Mouse (Mus musculus) layer of hippocampus, adult 9-10 months (tissue): Measurements from ENCODE around the gene Ggta1.

Experiments used
- DNase-seq: peaks from one replicate; pipeline ENCODE4 v3.0.0; 2022; ENCODE audit warnings: low spot score

The Ggta1 gene

DNA sequence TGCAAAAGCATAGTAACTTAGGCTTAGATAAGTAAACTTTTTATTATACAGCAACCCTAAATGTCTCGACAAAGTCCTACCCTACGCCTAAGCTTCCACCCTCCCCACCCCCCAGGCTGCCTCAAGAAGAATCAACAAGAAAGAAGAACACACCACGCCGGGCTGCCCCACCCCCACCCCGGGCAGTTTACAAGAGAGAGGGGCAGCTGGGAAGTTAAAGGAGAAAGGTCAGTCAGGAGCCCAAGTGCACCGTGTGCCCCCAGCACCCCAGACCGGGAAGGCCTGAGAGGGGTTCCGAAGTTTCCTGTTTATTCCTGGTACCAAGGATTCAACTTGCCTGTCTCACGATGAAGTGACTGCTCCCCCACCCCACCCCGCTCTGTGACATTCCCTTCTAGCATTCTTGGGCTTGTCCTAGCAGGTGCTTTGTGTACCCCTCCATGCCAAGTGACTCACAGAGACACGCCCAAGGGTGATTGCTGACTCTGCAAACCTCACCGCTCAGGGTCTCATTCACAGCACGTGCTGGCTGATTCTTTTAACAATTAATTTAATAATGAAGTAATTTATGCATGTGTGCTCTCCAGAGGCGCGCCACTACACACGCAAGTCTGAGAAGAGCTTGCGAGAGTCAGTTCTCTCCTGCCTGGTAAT is 27.6 kb upstream of the Ggta1 start:
- DNase-seq = no peak

DNA sequence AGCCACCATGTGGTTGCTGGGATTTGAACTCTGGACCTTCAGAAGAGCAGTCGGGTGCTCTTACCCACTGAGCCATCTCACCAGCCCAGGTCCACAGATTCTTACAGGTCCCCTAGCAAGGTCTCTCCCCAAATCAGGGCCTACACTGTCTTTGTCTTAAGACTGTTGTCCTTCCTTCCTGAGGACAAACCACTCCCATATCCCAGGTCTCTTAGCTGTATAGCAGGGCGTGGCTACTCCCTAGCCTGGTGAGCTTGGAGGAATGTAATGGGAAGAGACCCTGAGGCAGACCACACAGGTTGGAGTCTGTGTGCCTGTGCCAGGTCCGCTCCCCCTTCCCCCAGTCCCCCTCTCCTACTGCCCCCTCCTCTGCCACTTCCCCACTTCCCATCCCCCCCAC is 24.7 kb upstream of the Ggta1 start:
- DNase-seq = no peak

DNA sequence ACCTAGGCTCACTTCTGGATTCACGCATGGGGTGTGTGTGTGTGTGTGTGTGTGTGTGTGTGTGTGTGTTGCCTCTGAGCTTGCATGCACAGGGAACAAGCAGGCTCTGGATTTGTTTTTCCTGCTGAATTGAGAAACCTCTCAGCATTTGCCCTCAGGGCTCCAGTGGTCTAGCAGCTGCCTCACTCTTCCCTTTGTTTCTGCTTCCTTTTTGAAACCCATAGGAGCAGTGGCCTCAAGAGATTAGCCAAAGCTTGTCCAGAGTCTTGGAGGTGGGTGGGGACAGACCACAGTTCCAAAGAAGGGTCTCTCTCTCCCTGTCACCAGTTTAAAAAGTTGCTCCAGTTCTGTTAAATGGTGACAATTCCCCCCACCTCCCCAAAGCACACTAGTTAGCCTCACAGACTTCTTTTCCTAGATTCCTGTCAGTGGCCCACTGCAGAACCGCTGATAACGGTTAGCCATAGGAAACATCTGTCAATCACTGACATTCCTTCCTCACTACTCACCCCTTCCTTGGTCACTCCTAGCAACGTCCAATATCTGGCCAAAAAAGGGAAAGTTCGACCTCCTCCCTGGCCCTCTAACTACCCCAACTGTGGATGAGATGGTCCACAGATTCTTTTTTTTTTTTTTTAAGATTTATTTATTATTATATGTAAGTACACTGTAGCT is 24.1 kb upstream of the Ggta1 start:
- no peak for DNase-seq

DNA sequence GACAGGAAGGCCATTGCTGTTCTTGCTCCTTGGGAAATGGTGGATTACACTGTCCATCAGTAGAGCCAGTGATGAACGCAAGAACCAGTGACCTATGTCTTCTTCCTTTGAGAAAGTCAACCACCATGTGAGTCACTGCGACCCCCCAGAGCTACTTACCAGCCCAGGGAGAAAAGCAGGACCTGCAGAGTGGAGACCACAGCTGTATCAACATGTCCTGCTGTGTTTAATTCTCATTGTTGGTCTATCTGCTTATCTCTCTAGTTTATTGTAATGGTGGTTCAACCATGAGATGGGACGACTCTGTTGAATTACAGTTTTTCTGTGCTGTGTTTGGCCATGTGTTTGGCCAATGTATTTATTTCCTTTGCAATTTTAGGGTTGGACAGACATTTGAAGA is 21.1 kb upstream of the Ggta1 start:
- DNase-seq = no peak

DNA sequence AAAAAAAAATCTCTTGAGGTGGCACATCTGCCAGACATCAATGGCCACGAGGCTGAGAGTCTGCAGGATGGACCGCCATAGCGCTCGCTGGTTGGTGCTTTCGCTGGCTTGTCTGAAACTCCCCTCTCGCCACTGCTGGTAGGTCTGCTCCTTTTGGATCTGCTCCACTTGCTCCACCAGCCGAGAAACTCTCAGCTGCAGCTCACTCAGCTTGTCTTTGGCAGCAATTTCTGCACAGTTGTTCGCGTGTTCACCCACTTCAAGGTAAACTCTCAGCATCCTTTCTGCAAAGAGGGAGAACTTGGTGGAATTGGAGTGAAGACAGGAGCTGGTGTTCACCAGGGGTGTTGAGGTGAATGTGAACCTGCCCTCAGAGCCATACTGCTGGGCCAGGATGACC is 20.4 kb upstream of the Ggta1 start:
- DNase-seq = no peak

DNA sequence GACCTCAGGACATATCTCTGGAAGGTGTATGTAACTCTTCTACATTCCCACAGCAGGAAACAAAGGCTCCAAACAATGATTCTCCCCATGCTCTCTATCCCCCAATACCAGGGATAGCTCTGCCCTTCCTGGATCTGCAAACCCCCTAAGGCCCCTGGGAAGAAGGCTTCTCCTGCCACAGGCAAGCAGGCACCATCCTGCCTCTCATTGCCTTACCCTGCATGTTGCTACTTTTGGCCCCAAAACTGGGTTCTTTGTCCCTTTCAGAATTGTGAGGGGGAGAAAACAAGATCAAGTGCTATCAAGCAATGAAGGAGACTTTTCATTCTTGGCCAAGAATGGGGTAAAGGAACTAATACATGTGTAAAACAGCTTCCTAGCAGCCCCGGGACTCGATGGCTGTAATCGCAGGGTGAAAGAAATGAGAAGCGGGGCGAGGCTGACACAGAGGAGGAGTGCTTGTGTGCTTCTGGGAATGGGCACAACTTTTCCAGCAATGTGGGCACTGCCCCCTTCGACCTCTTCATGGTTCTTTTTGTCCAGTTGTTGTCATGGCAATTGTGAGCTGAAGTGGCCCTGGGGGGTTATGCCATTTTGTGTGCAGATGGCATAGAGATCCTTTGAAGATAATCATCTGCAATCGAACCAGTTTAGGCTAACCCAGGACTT is 18.4 kb upstream of the Ggta1 start:
- DNase-seq = no peak

DNA sequence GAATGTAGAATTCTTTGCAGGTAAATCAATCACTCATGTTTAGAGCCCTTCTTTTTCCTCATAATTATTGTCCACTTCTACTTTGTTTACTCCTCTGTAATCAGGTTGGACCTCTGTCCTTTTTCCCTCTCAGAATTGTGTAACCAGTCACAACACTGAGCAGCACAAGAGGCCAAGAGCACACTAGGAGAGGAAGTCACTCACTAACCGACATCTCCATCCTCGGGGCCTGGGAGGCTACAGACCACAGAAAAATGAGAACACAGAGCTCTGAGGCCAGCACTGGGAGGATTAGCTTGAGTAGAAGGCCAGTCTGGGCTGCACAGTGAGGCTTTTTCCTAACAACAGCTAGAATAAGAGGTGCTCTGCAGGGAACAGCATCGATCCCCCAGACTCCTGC is 17.0 kb upstream of the Ggta1 start:
- no peak for DNase-seq

DNA sequence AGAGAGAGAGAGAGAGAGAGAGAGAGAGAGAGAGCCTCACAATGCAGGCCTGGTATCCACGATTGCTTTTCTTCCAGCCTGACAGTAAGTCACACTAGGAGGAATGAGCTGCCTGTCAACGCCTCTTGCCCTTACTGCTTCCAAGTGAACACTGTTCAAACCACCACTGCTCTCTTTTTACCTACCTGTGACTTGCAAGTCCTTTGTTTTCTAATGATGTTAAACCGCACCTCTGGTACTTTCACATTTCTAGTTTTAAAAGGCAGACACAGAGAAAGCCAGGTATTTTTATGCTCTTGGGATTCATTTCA is 15.7 kb upstream of the Ggta1 start:
- DNase-seq = no peak

DNA sequence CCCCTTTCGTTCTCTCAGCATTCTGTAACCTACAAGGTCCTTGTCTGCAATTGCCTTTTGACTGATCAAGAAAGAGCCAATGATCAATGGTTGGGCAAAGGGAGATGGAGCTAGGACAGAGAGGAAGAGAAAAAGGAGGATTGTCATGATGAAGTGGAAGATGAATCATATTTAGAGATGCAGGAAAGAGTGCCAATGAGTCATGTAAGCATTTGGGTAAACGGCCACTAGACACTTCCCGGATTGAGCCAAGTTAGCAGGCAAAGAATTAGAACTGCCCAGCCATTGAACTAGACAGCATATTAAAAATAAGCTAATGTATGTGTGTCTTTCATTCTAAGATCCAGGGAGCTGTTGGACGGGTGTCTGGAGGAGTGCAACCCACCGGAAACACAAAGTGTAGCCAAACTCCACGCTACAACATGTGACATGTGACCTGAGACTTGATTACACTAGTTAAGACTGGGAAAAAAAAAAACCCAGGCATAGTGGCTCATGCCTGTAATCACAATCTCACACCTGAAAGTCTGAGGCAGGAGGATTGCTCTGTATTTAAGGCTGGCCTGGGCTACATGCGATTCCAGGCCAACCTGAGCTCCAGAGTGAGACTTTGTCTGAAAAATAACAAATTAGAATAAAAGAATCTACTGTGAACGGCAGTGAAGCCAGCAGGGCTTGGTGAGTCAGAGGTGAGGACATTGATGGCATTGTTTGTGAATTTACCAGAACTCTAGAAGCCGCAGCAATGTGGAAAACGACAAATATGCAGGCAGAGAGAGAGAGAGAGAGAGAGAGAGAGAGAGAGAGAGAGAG is 15.2 kb upstream of the Ggta1 start:
- DNase-seq = no peak

DNA sequence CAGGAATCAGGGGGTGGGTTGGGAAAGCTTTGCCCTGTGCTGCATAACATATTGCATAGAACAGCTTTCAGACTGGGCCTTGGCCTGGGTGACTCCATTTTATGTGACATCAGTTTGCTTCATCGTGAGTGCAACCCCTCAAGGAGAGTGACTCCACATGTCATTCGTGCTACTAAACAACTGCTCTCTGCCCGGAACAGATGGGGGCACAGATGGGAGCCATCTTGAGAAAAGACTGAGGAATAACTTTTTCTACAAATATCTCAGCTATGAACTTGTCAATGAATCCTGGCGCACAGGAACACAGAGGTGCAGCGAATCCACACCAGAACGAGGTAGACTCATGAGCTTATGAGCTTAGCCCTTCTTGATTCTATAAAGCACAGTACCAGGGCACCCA is 14.3 kb upstream of the Ggta1 start:
- peak; percentile 37 for DNase-seq

DNA sequence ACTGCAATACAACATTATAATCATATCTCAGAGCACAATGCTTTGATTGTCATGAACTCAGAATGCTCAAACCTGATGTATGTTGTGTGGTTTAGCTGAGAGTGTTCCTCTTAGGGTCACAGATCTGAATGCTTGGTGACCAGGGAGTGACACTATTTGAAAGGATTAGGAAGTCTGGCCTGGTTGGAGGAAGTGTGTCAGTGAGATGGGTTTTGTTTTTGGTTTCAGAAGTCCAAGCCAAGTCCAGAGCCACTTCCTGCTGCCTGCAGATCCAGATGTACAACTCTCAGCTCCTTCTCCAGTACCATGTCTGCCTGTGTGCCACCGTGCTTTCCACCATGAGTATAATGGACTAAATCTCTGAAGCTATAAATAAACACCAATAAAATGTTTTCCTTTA is 11.9 kb upstream of the Ggta1 start:
- DNase-seq = no peak

DNA sequence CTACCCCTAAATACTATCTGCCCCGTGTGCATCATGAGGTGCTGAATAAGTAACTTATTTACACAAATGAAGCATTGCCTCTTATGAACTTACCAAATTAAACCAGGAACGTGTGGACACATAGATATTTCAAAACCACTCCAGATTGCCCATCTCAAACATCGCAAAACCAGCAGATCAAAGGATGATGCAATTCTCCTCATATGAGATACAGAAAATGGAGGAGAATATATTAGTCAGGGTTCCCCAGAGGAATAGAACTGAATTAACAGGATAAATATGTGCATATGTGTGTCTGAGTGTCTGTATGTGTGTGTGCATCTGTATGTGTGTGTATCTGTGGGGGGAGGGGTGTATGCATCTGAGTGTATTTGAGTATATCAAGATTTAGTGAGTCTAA is 6.2 kb upstream of the Ggta1 start:
- no peak for DNase-seq

DNA sequence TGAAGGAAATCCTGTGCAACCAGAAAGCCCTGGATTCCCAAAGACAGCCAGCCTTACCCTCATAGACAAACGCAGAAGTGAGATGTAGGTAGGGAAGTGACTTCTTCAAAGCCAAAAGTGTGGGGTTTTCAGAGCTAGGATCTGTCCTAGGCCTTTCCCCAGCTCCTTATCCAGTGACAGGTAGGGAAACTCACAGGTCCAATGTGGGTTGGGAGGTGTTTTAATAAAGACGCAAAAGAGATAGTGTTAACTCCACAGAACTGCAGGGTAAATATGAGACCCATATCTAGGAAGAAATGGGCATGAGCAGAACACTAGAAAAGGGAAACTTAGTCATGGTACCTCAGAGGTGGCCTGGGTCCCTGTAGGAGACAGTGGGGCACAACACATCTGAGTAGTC is 5.2 kb upstream of the Ggta1 start:
- no peak for DNase-seq

DNA sequence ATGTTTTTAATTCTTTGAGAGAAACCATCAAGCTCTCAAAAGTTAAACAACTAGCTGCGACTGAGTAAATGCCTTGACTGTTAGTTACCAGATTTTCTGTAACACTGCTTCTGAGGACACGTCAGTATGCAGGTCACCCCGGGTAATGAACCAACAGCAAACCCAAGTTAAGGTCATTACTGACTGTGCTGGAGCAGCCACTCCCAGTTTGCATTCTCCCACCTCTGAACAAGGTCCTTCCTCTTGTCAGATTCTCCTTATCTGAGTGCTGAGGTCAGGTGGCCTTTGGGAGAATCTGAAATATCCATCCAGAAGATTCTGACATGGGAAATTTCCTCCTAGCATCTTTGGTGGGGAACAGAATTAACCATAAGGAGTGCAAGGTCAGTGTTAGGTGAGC is 4.8 kb upstream of the Ggta1 start:
- no peak for DNase-seq

DNA sequence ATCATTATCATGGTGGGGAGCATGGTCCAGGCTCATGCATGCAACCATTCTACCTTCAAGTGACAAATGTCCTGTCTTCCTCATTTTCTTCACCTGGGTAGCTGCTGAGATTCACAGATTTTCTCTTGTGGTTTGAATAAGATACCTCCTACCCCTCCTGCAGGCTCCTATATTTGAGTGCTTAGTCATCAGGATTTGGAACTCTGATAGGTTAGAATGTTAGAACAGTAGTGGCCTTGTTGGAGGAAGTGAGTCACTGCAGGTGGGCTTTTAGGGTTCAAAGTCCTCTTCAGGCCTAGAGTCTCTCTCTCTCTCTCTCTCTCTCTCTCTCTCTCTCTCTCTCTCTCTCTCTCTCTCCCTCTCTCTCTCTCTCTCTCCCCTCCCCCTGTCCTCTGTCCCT is 2.6 kb upstream of the Ggta1 start:
- DNase-seq = no peak

DNA sequence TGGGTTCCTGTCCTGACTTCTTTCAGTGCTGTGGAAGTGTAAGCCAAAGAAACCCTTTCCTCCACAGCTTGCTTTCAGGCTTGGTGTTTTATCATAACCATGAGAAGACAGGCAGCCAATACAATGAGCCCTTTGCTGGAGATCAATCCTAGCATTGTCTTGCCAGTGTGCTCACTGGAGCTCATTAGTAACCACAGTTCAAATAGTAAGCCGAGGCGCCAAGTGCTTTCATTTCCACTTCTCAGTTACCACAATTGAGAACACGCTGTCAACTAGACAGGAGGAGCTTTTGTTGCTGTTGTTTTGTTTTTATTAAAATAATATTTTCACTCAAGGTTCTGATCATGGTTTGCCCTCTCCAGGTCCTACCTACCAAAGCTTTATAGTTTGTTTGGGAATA is 1.5 kb upstream of the Ggta1 start:
- no peak for DNase-seq

DNA sequence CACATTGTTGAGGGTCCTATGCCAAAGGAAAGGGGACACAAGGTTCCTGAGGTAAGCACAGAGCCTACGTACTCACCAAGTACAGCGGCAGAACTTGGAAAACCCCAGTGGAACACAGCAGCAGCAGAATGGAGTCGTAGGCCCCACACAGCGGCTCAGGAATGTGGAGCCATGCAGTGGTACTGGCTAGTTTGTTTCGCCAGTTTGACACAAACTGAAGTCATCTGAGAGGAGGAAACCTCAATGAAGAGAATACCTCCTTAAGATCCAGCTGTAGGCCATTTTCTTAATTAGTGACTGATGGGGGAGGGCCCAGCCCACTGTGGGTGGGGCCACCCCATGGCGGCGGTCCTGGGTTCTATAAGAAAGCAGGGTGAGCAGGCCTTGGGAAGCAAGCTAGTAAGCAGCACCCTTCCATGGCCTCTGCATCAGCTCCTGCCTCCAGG is 1.1 kb upstream of the Ggta1 start:
- DNase-seq = no peak

DNA sequence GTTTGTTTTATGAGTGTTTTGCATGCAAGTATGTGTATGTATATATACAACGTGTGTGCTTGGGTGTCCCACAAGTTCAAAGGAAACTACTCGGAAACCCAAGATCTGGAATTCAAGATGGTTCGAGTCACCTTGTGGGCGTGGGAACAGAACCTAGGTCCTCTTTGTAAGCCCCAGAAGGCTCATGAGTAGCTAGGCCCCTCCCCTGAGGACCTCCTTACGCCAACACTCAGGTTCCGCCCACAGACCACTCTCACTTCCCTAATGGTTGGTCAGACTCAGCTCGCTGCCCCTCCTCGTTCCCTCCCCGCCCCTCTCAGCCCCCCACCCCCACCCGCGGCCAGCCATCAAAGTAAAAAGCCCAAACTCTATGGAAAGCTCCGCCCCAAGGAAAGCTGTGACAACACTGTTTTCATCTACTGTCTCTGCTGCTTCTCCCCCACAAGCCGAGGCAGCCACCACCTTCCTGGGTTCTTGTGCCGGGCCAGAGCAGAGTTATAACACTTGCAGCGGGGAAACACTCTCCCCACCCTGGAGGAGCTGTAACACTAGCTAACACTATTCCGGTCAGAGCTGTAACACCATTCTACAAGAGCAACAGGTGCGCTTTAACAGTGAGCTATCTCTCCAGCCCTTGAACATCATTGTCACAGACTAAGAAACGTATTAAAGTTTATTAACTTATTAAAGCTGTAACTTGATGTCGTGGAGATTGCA is 499 bp upstream of the Ggta1 start:
- no peak for DNase-seq

DNA sequence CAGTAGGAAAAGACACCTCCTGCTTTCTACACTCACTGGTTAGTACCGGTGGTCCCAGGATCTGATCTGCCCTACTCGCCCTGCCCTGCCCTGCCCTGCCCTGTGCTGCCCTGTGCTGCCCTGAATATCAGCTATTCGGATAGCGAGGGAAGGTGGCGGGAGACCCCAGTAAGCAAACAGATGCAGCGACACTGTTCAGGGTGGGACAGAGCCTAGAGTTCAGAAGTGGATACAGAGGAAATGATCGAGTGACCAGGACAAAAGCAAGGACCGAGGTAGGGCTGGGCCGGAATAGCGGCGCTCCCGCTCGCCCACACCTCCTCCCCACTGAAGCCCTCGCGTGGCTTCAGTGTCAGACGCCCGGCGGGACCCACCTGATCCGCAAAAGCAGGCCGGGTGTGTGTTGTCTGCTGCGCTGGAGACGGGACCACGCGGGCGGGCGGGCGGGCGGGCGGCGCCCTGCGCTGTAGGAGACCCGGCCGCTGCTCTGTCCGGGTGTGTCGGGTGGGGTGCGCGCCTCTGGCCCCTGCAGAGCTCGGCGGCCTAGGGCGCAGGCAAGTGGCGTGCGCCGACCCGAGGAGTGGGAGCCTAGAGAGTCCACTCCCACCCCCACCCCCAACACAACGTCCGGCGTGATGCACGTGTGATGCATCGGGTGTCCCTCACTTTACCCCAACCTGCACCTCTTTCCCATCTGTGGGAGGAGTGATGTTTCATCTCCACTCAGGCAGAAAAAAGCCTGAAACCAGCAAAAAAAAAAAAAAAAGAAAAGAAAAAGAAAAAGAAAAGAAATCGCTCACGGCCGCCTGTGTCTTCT is 852 bp downstream of the Ggta1 start:
- DNase-seq = no peak

DNA sequence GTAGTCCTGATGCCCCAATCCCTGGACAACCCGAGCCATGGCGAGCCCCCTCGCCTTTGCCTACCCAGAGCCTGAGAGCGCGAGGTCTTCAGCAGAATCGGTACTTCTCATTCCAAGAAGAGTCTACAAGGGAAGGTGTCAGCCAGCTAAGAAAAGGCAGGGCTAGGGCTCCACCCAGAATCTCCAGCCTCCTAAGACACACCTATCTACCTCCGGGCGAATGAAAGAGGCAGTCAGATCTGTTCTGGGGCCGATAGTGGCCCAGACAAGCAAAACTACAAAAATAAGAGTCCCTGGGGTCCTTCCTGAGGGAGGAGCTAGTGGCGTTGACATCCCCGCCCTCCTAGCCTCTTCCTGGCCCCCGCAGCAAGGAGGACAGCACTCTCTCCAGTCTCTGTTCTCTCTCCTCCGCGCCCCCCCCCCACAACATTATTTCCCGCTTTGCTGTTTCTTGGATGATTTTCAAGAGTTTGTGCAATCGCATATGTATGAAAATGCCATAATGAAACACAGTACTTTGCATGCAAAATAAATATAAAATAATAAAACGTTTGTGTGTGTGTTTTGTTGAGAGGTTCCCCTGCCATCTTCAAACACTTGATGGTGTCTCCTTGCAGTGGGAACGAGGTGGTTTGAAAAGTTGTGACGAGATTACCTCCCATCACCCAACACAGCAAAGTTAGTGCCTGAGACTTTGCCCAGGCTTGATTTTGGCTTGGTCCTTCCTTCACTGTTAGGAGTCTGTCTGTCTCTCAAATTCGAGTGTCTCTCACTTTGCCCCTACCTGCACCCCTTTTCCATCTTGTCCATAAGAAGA is 1.7 kb downstream of the Ggta1 start:
- no peak for DNase-seq
